Mouse (Mus musculus): ENCODE data around the gene Slc45a3. TPM values are rescaled to one million over a fixed set of nuclear protein-coding genes. Genes with fewer than 3 reads are reported as not detected.

Slc45a3 gene
- 0.41 and 0.48 TPM in 2 replicates for polyA plus RNA-seq (2021; fragmentation: Nextera tagmentation)
- long read RNA-seq, experiment 1, partial matches to known transcripts, result 0 of 2 reads
- long read RNA-seq, experiment 1, other reads (novel, unspliced or antisense), result 0 of 2 reads
- long read RNA-seq, experiment 2, result 0 reads

DNA sequence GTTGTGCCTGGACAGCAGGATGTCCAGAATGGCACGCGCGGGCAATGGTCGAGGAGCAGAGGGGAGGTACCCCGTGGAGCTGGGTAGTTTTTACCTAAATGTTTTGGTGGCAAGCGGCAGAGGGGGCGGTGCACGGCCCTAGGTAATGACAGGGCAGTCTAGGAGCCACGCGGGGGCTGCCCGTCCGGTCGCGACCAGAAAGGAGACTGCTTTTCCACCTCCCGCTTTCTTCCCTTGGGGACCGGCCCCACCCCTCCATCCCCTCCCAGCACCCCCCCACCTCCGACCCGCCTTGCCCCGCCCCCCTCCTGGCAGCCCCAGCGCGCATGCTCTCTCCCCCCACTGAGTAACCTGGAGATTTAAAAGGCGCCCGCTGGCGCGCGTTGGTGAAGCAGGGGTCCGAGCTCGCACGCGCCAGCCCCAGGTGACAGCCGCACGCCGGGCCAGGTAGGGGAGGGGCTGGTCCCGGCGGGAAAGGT is at the start of gene Slc45a3:
Slc45a3 (plus strand) TSS at position 362 of the 479 bp plus-strand sequence.

GRCm38 (mm10) chr1:132007282-132007815 is 44.6 kb downstream of the Slc45a3 start, which contains the start of gene Elk4:
Gene Elk4 (plus strand): TSS chr1:132007607.

Other genes starting within 250 kb of the Slc45a3 start
- gene Slc26a9, start 218.9 kb upstream of the Slc45a3 start, polyA plus RNA-seq (2021; fragmentation: Nextera tagmentation), result not detected in 2 replicates
- 1.6 and 3.5 TPM in 2 replicates for gene Pm20d1, start 165.6 kb upstream of the Slc45a3 start, polyA plus RNA-seq (2021; fragmentation: Nextera tagmentation)
- 21.7 and 23.7 TPM in 2 replicates for gene Slc41a1, start 135.5 kb upstream of the Slc45a3 start, polyA plus RNA-seq (2021; fragmentation: Nextera tagmentation)
- gene Rab29, start 95.7 kb upstream of the Slc45a3 start, polyA plus RNA-seq (2021; fragmentation: Nextera tagmentation), result 7.3 and 7.9 TPM in 2 replicates
- 18.5 and 36.1 TPM in 2 replicates for gene Nucks1, start 52.4 kb upstream of the Slc45a3 start, polyA plus RNA-seq (2021; fragmentation: Nextera tagmentation)
- gene Elk4, start 44.6 kb downstream of the Slc45a3 start, polyA plus RNA-seq (2021; fragmentation: Nextera tagmentation), result 11.0 and 14.9 TPM in 2 replicates
- 65.4 and 74.1 TPM in 2 replicates for gene Mfsd4a, start 105.1 kb downstream of the Slc45a3 start, polyA plus RNA-seq (2021; fragmentation: Nextera tagmentation)
- gene Cdk18, start 176.7 kb downstream of the Slc45a3 start, polyA plus RNA-seq (2021; fragmentation: Nextera tagmentation), result 5.2 and 20.3 TPM in 2 replicates
- gene Lemd1, start 228.5 kb downstream of the Slc45a3 start, polyA plus RNA-seq (2021; fragmentation: Nextera tagmentation), result 6.1 and 6.9 TPM in 2 replicates
- 0.69 and 0.78 TPM in 2 replicates for gene AC124108.1, start 228.5 kb downstream of the Slc45a3 start, polyA plus RNA-seq (2021; fragmentation: Nextera tagmentation)

All from left cerebral cortex, adult 6 months (tissue).